Mouse (Mus musculus) WW6 (cell line): ENCODE results near the gene Enkd1.

Experiments used
- DNase-seq: peaks from one replicate; pipeline ENCODE4 v3.0.0-alpha.2; 2013; ENCODE audit warnings: low read depth, low spot score

The Enkd1 gene

GRCm38 (mm10) chr8:105661167-105661566 is 46.8 kb downstream of the Enkd1 start:
- DNase-seq: peak; percentile 36

- no peak for DNase-seq
Observed at GRCm38 (mm10) chr8:105657641-105658040, 50.4 kb downstream of the Enkd1 start.
